Mouse (Mus musculus) midbrain, embryonic 16.5 days (tissue): ENCODE measurements at regions not wholly inside any gene's neighbourhood (a gene's known extent, or its start where the extent isn't known, plus 50 kb on each side); places are given as distances from the start of the nearest gene placed in this dataset.

ENCODE experiments used
- ATAC-seq: fragments of 200-750 bp; cut with Nextera tagmentation; 2 replicates; pipeline ENCODE4 v1.8.0; 2017; ENCODE audit warnings: moderate TSS enrichment
- H3K27ac ChIP-seq: fragments of 300-500 bp; sonication (generic); 2 replicates; pipeline ENCODE4 v1.5.1; 2014; ENCODE audit warnings: mild to moderate bottlenecking, low read length, mixed read lengths
- H3K27me3 ChIP-seq: fragments of 300-500 bp; sonication (generic); 2 replicates; pipeline ENCODE4 v1.6.1; 2014; ENCODE audit warnings: low read depth, low read length, mixed read lengths; ENCODE audit not compliant: control insufficient read depth, insufficient read depth
- H3K36me3 ChIP-seq: fragments of 300-500 bp; sonication (generic); 2 replicates; pipeline ENCODE4 v1.6.1; 2014; ENCODE audit warnings: mild to moderate bottlenecking, low read length, moderate library complexity, mixed read lengths; ENCODE audit not compliant: control insufficient read depth, insufficient read depth
- H3K4me1 ChIP-seq: fragments of 300-500 bp; sonication (generic); 2 replicates; pipeline ENCODE4 v1.6.1; 2014; ENCODE audit warnings: mild to moderate bottlenecking, low read length, mixed read lengths; ENCODE audit not compliant: control insufficient read depth, insufficient read depth
- H3K4me2 ChIP-seq: fragments of 300-500 bp; sonication (generic); 2 replicates; pipeline ENCODE4 v1.6.1; 2014; ENCODE audit warnings: mild to moderate bottlenecking, low read length, mixed read lengths
- H3K4me3 ChIP-seq: fragments of 300-500 bp; sonication (generic); 2 replicates; pipeline ENCODE4 v1.5.1; 2014; ENCODE audit warnings: low read depth, mild to moderate bottlenecking, low read length, moderate library complexity, mixed read lengths
- H3K9ac ChIP-seq: fragments of 300-500 bp; sonication (generic); 2 replicates; pipeline ENCODE4 v1.6.1; 2014; ENCODE audit warnings: low read depth, low read length, mixed read lengths
- H3K9me3 ChIP-seq: fragments of 300-500 bp; sonication (generic); replicated peaks from 2 replicates; pipeline ENCODE4 v1.6.1; 2014; ENCODE audit warnings: mild to moderate bottlenecking, low read length, mixed read lengths; ENCODE audit not compliant: control insufficient read depth, poor library complexity, severe bottlenecking
- WGBS: fragments of 180-500 bp; shearing (Covaris S2); extraction: QIAGEN DNeasy Blood & Tissue Kit; methylation state at CpG from one replicate; pipeline ENCODE4 v1.1.7; 2014; 5-methylcytosine and 5-hydroxymethylcytosine counted together

- no peaks in the 10 kb centered on the region for H3K27me3 ChIP-seq
- ATAC-seq: no peak
- H3K4me2 ChIP-seq: no peak overlapping the region
- 70% methylated on average over 7 of the region's 7 CpGs for WGBS
- no peak overlapping the region for H3K4me3 ChIP-seq
- no peaks in the 10 kb centered on the region for H3K4me1 ChIP-seq
- no peaks in the 10 kb centered on the region for H3K9me3 ChIP-seq
- H3K36me3 ChIP-seq: no peaks in the 10 kb centered on the region
- no peak overlapping the region for H3K27ac ChIP-seq
- H3K9ac ChIP-seq: no peak overlapping the region
These were observed 414.1 kb upstream of the Zmiz1 start for GRCm38 (mm10) chr14:25044867-25045266.

- H3K36me3 ChIP-seq: no peaks in the 10 kb centered on the region
- no peaks in the 10 kb centered on the region for H3K4me1 ChIP-seq
- no peaks in the 10 kb centered on the region for H3K27me3 ChIP-seq
- no peak overlapping the region for H3K27ac ChIP-seq
- ATAC-seq: no peak
- no peaks in the 10 kb centered on the region for H3K9me3 ChIP-seq
- no peak overlapping the region for H3K9ac ChIP-seq
- WGBS: 80% methylated on average over 12 of the region's 12 CpGs
- no peak overlapping the region for H3K4me3 ChIP-seq
- H3K4me2 ChIP-seq: no peak overlapping the region
These were observed 408.2 kb upstream of the Zmiz1 start for GRCm38 (mm10) chr14:25050674-25051251.

GRCm38 (mm10) chr14:25052175-25052574, 406.8 kb upstream of the Zmiz1 start:
- H3K9ac ChIP-seq: no peak overlapping the region
- H3K4me3 ChIP-seq: no peak overlapping the region
- ATAC-seq: no peak
- no peaks in the 10 kb centered on the region for H3K9me3 ChIP-seq
- no peak overlapping the region for H3K27ac ChIP-seq
- no peaks in the 10 kb centered on the region for H3K27me3 ChIP-seq
- 78% methylated on average over 9 of the region's 9 CpGs for WGBS
- H3K4me1 ChIP-seq: no peaks in the 10 kb centered on the region
- no peaks in the 10 kb centered on the region for H3K36me3 ChIP-seq
- H3K4me2 ChIP-seq: no peak overlapping the region

- ATAC-seq: no peak
- 64% methylated on average over 7 of the region's 7 CpGs for WGBS
- H3K4me1 ChIP-seq: peaks cover 4% of the 10 kb centered on the region
- H3K9ac ChIP-seq: no peak overlapping the region
- H3K27me3 ChIP-seq: no peaks in the 10 kb centered on the region
- no peak overlapping the region for H3K27ac ChIP-seq
- H3K4me3 ChIP-seq: no peak overlapping the region
- H3K9me3 ChIP-seq: no peaks in the 10 kb centered on the region
- no peaks in the 10 kb centered on the region for H3K36me3 ChIP-seq
- no peak overlapping the region for H3K4me2 ChIP-seq
These were observed 399.6 kb upstream of the Zmiz1 start for GRCm38 (mm10) chr14:25059351-25059750.

GRCm38 (mm10) chr14:25060285-25060684, 398.7 kb upstream of the Zmiz1 start:
- Histone ChIP-seq H3K9me3 (no peaks in the 10 kb centered on the region), H3K4me3 (no peak overlapping the region), H3K4me1 (peaks cover 12% of the 10 kb centered on the region), H3K27ac (no peak overlapping the region), H3K27me3 (no peaks in the 10 kb centered on the region), H3K36me3 (no peaks in the 10 kb centered on the region), H3K4me2 (no peak overlapping the region), H3K9ac (no peak overlapping the region)
- 70% methylated on average over 7 of the region's 7 CpGs for WGBS
- ATAC-seq: no peak

- H3K9me3 ChIP-seq: no peaks in the 10 kb centered on the region
- H3K4me3 ChIP-seq: no peak overlapping the region
- no peak overlapping the region for H3K27ac ChIP-seq
- peaks cover 12% of the 10 kb centered on the region for H3K4me1 ChIP-seq
- H3K4me2 ChIP-seq: no peak overlapping the region
- no peaks in the 10 kb centered on the region for H3K36me3 ChIP-seq
- 74% methylated on average over 5 of the region's 5 CpGs for WGBS
- no peak for ATAC-seq
- H3K9ac ChIP-seq: no peak overlapping the region
- no peaks in the 10 kb centered on the region for H3K27me3 ChIP-seq
These were observed 395.9 kb upstream of the Zmiz1 start for GRCm38 (mm10) chr14:25063090-25063489.

- no peak overlapping the region for H3K4me3 ChIP-seq
- H3K9me3 ChIP-seq: no peaks in the 10 kb centered on the region
- H3K27ac ChIP-seq: 0 out of 2 replicates have a peak overlapping the region, but pooled peaks have one; percentile 9
- no peak for ATAC-seq
- no peaks in the 10 kb centered on the region for H3K36me3 ChIP-seq
- H3K4me2 ChIP-seq: no peak overlapping the region
- H3K9ac ChIP-seq: peak overlapping the region; percentile 52; the same call in 1 of the 2 replicates
- no peaks in the 10 kb centered on the region for H3K27me3 ChIP-seq
- H3K4me1 ChIP-seq: peaks cover 17% of the 10 kb centered on the region
- 40% methylated on average over 8 of the region's 8 CpGs for WGBS
These were observed 394.6 kb upstream of the Zmiz1 start for GRCm38 (mm10) chr14:25064190-25064947.

- no peak overlapping the region for H3K9ac ChIP-seq
- ATAC-seq: no peak
- H3K27ac ChIP-seq: no peak overlapping the region
- no peak overlapping the region for H3K4me3 ChIP-seq
- no peak overlapping the region for H3K4me2 ChIP-seq
- H3K4me1 ChIP-seq: peaks cover 25% of the 10 kb centered on the region
- no peaks in the 10 kb centered on the region for H3K36me3 ChIP-seq
- 90% methylated on average over 5 of the region's 5 CpGs for WGBS
- no peaks in the 10 kb centered on the region for H3K9me3 ChIP-seq
- H3K27me3 ChIP-seq: no peaks in the 10 kb centered on the region
These were observed 391.6 kb upstream of the Zmiz1 start for GRCm38 (mm10) chr14:25067435-25067834.

- Histone ChIP-seq H3K9me3 (no peaks in the 10 kb centered on the region), H3K36me3 (no peaks in the 10 kb centered on the region), H3K9ac (no peak overlapping the region), H3K27ac (no peak overlapping the region), H3K4me2 (no peak overlapping the region), H3K4me1 (peaks cover 25% of the 10 kb centered on the region), H3K4me3 (no peak overlapping the region), H3K27me3 (no peaks in the 10 kb centered on the region)
- ATAC-seq: no peak
- 30% methylated on average over 8 of the region's 8 CpGs for WGBS
These were observed 390.6 kb upstream of the Zmiz1 start for GRCm38 (mm10) chr14:25068430-25068829.
